Mouse (Mus musculus): ENCODE data around the gene Dthd1. TPM values are rescaled to one million over a fixed set of nuclear protein-coding genes. Genes with fewer than 3 reads are reported as not detected.

The Dthd1 gene
- not detected for total RNA-seq (2021)

- intact Hi-C loops (cut with DNase I): no loop called here
- DNase-seq (ENCODE audit: low spot score in 2 of 2): peak in 1 of 2 experiments; percentile 51
These were observed at the start of gene Dthd1 for GRCm38 (mm10) chr5:62813402-62814071. Dthd1 (plus strand) TSS chr5:62813823.

DNA sequence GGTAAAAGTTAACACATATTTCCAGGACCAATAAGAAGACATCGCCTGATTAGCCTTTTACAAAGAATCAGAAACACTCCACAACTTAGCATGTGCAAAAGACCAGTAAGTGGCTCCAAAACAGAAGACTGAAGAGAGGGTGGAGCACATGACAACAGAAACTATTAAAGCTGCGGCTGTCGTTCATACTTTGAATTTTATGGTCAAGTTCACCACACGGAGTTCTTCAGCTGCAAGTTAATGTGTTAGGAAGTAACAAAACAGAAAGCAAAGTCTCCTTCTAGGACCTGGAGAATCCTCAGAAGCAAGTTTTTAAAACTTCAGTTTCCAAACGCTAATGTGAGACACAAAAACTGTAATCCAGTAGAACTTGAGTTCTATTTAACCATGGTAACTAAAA lies 49.5 kb upstream of the Dthd1 start:
- intact Hi-C loops (cut with DNase I): no loop called here
- DNase-seq (ENCODE audit: low spot score in 2 of 2): peak in 1 of 2 experiments; percentile 25

DNA sequence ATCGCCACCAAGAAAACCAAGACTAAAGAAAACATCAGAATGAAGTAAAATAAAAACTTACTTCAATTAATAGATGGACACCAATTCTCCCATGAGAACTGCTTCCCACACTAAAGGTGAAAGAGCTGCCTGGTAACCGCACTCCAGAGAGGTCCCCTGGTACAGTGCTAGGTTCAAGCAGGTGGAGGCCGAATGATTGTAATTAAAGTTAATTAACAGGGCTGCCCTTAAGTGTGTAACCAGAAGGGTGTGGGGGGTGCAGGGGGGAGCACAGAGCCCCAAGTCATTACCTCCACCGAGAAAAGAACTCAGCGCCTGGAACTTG lies 48.2 kb upstream of the Dthd1 start:
- intact Hi-C loops (cut with DNase I): no loop called here
- DNase-seq (ENCODE audit: low spot score in 2 of 2): no peak

DNA sequence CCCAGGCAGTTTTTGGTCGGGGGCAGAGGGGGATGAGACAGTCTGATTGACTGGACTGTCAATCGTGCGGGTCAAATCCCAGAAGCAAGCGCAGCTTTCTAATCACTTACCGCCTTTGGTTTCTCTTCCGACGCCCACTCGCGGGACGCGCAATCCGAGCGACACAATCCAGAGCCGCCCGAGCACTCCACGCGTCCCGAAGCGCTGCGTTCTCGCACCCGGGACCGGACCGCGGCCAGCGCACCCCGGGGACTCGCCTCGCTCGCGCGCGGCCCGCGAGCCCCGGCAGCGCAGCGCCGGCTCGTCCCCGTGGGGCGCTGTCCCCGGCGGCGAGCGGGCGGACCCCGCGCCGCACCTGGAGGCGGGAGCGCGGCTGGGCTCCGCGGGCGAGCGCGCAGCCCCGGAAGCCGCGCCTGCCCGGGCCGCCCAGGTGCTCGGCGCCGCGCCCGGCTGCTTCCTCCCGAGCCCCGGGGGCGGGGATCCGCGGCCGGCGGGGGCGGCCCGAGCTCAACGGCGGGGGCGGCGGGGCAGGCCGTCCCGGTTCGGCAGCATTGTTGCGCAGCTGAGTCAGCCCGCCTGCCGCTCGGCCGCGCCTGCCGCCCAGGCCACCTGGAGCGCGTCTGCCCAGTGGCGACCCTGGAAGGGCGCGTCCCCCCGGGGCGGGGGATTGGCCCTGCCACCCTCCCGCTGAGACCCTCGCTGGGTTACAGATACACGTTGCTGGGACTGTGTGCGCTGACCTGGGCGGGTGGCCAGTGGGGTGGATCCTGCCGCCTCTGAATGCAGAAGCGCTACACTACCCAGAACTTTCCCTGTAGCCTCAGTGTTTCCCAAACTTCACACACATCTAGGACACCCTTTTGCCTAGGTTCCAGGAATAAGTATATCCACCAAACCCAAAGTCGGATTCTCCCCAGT lies 47.6 kb upstream of the Dthd1 start, which contains the start of gene Arap2:
TSS of gene Arap2 (minus strand) at position 376 of the 918 bp plus-strand sequence.
- intact Hi-C loops (cut with DNase I): no loop called here
- peak; percentile 49 to 60 for DNase-seq (ENCODE audit: low spot score in 2 of 2)

DNA sequence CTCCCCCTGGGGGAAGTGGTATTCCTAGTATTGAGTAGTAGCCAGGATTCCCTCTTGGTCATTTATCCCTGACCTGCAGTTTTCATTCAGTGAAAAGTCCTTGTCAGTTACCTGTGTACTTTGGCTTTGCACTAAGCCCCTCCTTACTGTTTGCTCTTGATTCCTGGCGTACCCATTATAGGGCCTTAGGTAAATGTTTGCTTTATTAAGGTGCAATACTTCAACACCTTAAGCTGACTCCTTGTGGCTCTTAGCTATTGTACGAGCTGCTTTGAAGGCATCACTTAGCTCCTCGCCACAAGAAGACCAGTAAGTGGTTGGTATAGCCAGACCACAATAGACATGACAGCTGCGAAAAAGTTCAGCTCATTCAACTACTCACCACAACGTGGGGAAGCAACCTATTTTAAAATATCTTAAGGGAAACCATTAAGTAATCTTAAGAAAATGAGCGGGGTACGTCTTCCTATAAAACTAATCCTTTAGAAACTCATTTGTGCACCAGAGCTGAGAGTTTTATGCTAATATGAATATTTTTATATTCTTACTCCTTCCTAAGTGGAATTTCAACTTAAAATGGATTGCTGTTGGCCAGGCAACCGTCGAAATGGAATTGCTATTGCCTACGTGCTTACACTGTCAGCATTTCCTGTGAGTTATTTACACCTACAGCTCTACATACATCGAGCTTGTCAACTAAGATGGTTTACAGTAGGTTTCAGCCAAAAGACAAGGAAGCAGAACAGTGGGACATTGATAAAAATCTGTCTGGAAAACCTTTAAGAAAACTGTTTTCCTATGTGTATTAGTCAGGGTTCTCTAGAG lies 41.6 kb upstream of the Dthd1 start:
- DNase-seq (ENCODE audit: low spot score in 2 of 2): peak in 1 of 2 experiments; percentile 63
- intact Hi-C loops (cut with DNase I): no loop called here

- intact Hi-C loops (cut with DNase I): no loop called here
- peak in 1 of 2 experiments; percentile 84 for DNase-seq (ENCODE audit: low spot score in 2 of 2)
These were observed 35.8 kb upstream of the Dthd1 start for GRCm38 (mm10) chr5:62777804-62778203.

DNA sequence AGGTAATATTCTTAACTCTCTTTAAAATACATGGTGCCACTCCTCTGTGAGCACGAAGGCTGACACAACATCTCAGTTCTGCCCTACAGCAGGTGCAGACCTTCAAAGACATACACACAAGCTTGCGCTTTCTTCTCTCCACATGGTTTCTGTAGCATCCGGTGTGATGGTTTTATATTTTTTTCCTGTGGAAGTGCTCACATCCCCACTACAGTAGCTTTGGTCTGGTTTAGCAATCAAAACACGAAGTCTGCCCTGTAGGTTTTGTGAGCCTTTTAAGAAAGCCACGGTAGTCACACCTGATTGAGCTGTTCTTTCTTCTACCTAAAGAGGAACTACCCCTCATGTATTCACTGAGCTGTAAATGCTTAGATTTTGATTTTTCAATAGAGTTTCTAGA lies 34.9 kb upstream of the Dthd1 start:
- intact Hi-C loops (cut with DNase I): no loop called here
- peak in 1 of 2 experiments; percentile 43 for DNase-seq (ENCODE audit: low spot score in 2 of 2)

- no peak for DNase-seq (ENCODE audit: low spot score in 2 of 2)
- intact Hi-C loops (cut with DNase I): no loop called here
These were observed 26.8 kb upstream of the Dthd1 start for GRCm38 (mm10) chr5:62786809-62787208.

GRCm38 (mm10) chr5:62790921-62791564 lies 22.6 kb upstream of the Dthd1 start:
- intact Hi-C loops (cut with DNase I): no loop called here

GRCm38 (mm10) chr5:62792776-62793175 lies 20.8 kb upstream of the Dthd1 start:
- intact Hi-C loops (cut with DNase I): no loop called here
- DNase-seq (ENCODE audit: low spot score in 2 of 2): peak in 1 of 2 experiments; percentile 32

More at GRCm38 (mm10) chr5:62790921-62791564, 22.6 kb upstream of the Dthd1 start:
- DNase-seq (ENCODE audit: low spot score in 2 of 2): no peak

DNA sequence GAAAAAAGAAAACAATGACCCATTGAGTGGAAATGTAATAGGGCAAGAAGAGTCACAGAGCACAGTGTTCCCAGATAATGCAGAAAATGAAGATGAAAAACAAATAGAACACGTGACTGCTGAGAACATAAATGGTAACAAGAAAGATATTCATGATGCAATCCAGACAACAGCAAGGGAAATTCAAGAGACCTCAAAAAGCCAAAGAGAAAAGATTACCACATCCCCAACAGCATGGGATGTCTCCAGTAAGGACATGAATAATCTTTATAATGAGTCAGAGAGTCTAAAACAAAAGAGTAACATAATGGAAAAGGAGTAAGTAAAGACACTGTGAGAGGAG lies 420 bp downstream of the Dthd1 start:
- no peak for DNase-seq (ENCODE audit: low spot score in 2 of 2)
- intact Hi-C loops (cut with DNase I): no loop called here

DNA sequence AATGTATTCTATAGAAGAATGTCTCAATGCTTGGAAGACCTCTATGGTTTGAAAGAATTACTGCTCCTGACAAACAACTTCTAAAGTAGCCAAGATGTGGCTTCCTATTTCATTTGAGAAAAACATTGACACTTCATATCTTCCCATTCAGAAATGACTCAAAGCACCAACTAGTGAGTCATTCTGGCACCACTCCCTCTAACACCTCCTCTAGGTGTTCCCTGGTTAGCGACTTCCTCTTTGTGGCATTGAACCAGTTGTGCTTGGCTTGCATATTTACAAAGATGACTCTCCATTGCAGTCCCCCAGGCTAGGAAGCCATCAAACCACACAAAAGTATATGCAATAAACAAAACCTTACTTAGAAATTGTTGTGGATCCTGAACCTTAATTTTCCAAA lies 2.1 kb downstream of the Dthd1 start:
- intact Hi-C loops (cut with DNase I): no loop called here
- peak in 1 of 2 experiments; percentile 58 for DNase-seq (ENCODE audit: low spot score in 2 of 2)

GRCm38 (mm10) chr5:62819567-62819966 lies 5.9 kb downstream of the Dthd1 start:
- intact Hi-C loops (cut with DNase I): no loop called here
- no peak for DNase-seq (ENCODE audit: low spot score in 2 of 2)

DNA sequence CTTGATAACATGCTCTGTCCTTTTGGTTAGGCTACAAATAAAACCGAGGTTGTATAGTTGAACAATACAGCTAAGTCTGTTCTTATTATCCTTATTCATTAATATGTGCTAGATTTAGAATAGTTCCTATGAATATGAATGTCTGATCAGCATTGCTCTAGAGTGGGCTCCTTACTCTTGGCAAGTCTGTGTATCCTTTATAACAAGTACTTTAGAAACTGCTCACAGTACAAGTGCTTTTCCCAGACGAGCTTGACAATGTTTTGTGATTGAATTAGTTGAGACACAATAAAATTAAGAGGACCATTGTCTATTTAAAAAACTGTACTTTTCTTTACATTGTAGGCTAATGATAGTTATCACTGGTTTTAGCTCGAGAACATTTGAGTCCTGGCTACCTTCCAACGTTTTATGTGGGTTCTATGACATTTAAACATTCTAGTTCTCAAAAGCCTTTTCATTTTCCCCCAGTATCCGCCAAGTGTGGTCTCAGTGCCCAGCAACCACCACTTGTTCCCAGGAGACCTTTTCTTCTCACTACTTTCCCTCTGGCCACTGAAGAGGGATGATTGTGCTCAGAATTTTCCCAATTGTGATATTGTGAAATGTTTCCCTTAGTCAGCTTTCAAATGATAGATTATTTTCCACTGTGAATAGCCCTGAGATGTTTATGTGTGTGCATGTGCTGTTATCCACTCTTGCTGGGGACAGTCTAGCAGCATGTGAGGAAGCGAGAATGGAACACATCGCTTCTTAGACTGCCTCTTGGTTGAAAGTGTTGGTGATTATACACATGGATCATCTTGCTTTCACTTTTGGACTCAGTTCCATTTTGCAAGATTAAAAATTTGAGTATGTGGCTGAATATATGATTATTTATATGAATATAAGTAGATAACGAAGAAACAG lies 7.0 kb downstream of the Dthd1 start:
- intact Hi-C loops (cut with DNase I): no loop called here
- DNase-seq (ENCODE audit: low spot score in 2 of 2): no peak

DNA sequence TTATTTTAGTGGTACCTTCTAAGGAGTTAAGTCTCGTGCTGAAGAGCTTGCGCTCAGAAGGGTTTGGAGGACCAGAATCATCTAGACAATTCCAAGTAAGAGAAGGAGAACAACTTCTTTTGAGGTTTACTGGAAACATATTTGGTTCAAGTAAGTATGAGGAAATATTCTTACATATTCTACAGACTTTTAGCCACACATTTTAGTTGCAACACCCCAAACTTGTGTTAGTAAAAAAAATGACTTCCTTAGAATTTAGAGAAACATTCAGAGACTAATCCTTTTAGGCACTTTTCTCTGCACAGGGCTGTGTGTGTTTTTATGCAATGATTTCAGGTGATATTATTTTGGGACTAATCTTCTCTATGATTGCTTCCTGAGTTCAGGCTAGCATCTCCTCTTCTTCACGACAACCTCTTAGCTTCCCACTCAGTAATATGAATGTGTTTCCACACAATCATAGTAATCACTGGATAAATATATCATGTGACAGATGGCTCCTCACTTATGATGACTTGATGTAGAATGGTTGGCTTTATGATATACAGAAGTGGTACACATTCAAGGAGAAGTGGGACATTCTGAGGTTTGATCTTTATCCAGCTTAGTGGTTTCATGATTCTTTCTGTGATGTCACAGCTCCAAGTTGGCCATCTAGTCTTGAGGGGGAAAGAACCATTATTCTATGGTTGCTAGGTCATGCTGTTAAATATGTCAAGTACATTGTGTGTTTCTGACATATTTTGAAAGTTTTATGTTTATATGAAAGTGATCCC lies 29.5 kb downstream of the Dthd1 start:
- no peak for DNase-seq (ENCODE audit: low spot score in 2 of 2)
- intact Hi-C loops (cut with DNase I): no loop called here

DNA sequence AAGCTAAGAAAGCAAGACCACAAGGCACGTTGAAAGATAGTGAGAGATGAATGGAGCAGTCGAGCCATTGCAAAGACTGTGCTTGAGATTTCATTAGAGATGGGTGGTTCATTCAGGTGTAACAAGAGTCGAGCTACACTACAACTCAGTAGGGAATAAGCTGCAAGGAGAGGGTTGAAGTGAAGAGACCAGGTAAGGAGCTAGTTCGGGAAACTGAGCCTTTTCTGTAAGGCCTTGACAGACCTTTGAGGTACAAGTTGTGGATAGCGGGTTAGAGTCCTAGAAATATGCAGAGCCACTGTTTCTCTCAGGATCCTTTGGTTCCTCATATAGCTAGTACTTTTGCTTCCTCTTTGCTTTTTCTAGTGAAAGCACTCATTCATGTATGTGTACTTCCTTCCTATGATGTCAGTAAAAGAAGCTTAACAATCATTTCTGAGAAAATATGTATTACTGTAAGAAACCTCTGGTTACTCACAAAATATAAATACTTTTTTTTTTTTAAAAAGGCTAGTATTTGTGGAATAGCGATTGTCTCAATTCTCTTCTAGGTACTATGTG lies 33.0 kb downstream of the Dthd1 start:
- intact Hi-C loops (cut with DNase I): no loop called here
- DNase-seq (ENCODE audit: low spot score in 2 of 2): no peak

DNA sequence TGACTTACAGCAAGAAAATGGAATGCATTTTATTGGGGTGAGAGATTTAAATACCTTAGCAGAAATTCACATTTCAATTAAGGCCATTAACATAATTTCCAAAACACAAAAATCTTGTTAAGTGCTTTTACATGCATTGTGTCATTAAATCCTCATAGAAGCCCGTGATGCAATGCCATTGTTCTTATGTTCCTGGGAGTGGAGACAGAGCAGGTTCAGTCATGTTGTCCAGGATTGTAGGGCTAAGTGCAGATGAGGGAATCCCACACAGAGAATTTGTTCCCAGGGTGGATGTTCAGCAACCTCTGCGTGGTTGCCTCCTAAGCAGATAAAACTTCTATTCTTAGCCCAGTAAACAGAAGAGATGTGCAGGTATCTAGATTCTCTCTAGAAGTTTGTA lies 37.7 kb downstream of the Dthd1 start:
- DNase-seq (ENCODE audit: low spot score in 2 of 2): no peak
- intact Hi-C loops (cut with DNase I): no loop called here
